Mouse (Mus musculus) adrenal gland, postnatal 36 days (tissue): ENCODE measurements around the gene Tex16. TPM values are rescaled to one million over a fixed set of nuclear protein-coding genes. Genes with fewer than 3 reads are reported as not detected.

Experiments
- DNase-seq, 2 experiments: peaks; one replicate each; pipeline ENCODE4 v3.0.0; 2021; ENCODE audit warnings: mixed read lengths in 1 of 2
- long read RNA-seq, 2 experiments: library from polyadenylated mRNA; stranded (forward); transcript quantifications; one replicate each; pipeline ENCODE4 v2.0.0; 2021; ENCODE audit warnings: borderline sequencing depth in 2 of 2
- total RNA-seq, 2 experiments: library from RNA; stranded (reverse); gene quantifications; 2 replicates each; pipeline ENCODE4 v1.2.3; 2021

Gene Tex16
- total RNA-seq, result 1 to 10 TPM; 1.4 to 2.4 TPM
- long read RNA-seq, experiment 1, result 0 reads
- long read RNA-seq, experiment 2, result 0 reads

DNA sequence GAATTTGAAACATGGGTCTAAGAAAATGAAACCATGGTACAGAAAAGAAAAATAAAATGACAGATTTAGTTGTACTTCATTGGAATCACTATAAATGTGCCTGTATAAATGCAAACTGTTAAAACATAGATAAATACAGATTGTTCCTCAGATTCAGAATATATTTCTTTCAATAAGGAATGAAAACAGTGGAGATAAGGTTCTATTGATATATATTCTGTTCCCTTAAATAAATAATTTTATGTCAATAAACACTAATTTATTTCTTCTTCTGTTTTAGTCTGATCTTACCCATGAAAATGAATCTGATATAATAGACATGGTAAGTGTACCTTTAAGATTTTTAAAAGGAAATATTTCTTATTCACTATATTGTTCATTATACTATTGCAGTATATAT lies at the start of gene Tex16:
Gene Tex16 (plus strand): TSS at position 301 of the 400 bp plus-strand sequence.
- DNase-seq, result no peak

GRCm38 (mm10) chrX:111999661-112000060 lies 11.1 kb upstream of the Tex16 start:
- no peak for DNase-seq

Other genes with a start within 250 kb of the Tex16 start
- 1 to 10 TPM; 2.5 to 3.6 TPM for gene Gm45194, start 119.6 kb upstream of the Tex16 start, total RNA-seq
- gene 4933403O08Rik, start 228.0 kb downstream of the Tex16 start, total RNA-seq, result 1 to 10 TPM; 1.4 to 2.5 TPM